Mouse (Mus musculus) limb, embryonic 11.5 days (tissue): ENCODE measurements around the gene Ndufa12. TPM values are rescaled to one million over a fixed set of nuclear protein-coding genes. Genes with fewer than 3 reads are reported as not detected.

Experiments used
- ATAC-seq: fragments of 200-750 bp; cut with Nextera tagmentation; 2 replicates; pipeline ENCODE4 v1.8.0; 2017; ENCODE audit warnings: low read depth; ENCODE audit not compliant: insufficient number of reproducible peaks, low FRiP score, low TSS enrichment
- DNase-seq: peaks from one replicate; pipeline ENCODE4 v3.0.0-alpha.2; 2015; ENCODE audit warnings: low spot score
- H3K27ac ChIP-seq: fragments of 300-500 bp; sonication (generic); replicated peaks from 2 replicates; pipeline ENCODE4 v1.5.1; 2014; ENCODE audit warnings: low read depth, mild to moderate bottlenecking, low read length
- H3K27me3 ChIP-seq: fragments of 300-500 bp; sonication (generic); 2 replicates; pipeline ENCODE4 v1.6.1; 2014; ENCODE audit warnings: mild to moderate bottlenecking, low read length, mixed read lengths; ENCODE audit not compliant: control insufficient read depth, insufficient read depth
- H3K36me3 ChIP-seq: fragments of 300-500 bp; sonication (generic); 2 replicates; pipeline ENCODE4 v1.6.1; 2014; ENCODE audit warnings: mild to moderate bottlenecking, low read length, moderate library complexity, mixed read lengths; ENCODE audit not compliant: control insufficient read depth, insufficient read depth
- H3K4me1 ChIP-seq: fragments of 300-500 bp; sonication (generic); 2 replicates; pipeline ENCODE4 v1.6.1; 2014; ENCODE audit warnings: low read length, mixed read lengths; ENCODE audit not compliant: control insufficient read depth, insufficient read depth
- H3K4me2 ChIP-seq: fragments of 300-500 bp; sonication (generic); 2 replicates; pipeline ENCODE4 v1.6.1; 2014; ENCODE audit warnings: low read depth, mild to moderate bottlenecking, moderate library complexity; ENCODE audit not compliant: severe bottlenecking
- H3K4me3 ChIP-seq: fragments of 300-500 bp; sonication (generic); 2 replicates; pipeline ENCODE4 v1.5.1; 2014; ENCODE audit warnings: low read depth, low read length
- H3K9ac ChIP-seq: fragments of 300-500 bp; sonication (generic); 2 replicates; pipeline ENCODE4 v1.6.1; 2014; ENCODE audit warnings: mild to moderate bottlenecking, low read length
- H3K9me3 ChIP-seq: fragments of 300-500 bp; sonication (generic); 2 replicates; pipeline ENCODE4 v1.6.1; 2016; ENCODE audit warnings: low read length; ENCODE audit not compliant: control insufficient read depth
- WGBS: fragments of 180-500 bp; shearing (Covaris S2); extraction: QIAGEN DNeasy Blood & Tissue Kit; methylation state at CpG from one replicate; pipeline ENCODE4 v1.1.7; 2014; 5-methylcytosine and 5-hydroxymethylcytosine counted together
- polyA plus RNA-seq: library from polyadenylated mRNA; unstranded; fragments of >200 nt; fragmentation: Nextera tagmentation; extraction: Ambion mirVana; gene quantifications from 2 replicates; pipeline ENCODE4 v1.2.1, GENCODE M21; 2014

Ndufa12 gene
- polyA plus RNA-seq, 1 experiment from 2014 or later, result 495 TPM

DNA sequence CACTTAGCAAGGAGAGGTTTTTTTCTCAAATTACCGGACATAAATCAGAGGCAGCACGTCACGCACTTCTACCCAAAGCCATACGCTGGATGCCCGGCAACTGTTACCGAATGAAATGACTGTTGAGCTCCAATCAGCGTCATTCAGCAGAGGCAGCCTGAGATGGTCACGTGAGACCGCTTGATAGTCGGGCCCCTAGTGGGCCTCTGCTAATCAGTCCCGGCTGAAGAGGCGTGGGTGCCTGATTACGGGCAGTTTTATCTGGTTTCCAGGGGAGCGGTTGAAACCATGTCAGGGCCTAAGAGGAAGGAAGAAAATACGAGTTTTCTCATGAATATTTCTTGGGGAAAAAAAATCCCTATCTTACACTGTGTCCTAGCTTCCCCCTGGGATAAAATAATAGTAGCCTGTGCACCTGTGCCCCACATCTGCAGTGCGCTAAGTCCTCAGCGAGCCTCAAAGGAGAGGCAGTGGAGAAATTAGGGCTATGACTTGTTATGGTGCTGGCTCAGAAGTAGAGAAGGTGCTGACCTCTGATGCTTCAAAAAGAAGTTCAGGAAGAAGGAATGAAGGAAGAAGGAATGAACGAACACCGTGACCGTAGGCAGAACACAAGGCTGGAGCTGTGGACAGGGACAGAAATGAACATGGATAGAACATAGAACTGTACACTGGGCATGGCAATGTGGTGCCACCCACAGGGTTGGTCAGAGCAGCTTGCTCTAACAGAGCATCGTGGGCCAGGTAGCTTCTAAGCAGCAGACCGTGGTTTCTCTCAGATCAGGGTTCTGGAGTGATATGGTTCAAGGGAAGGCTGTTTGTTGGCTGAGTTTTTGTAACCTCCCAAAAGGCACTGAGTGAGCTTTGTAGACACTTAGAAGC is 51.3 kb downstream of the Ndufa12 start:
- DNase-seq (peak; percentile 45), ATAC-seq (no peak)
- H3K36me3 ChIP-seq, result no peaks in the 10 kb centered on the region
- WGBS, result 41% methylated on average over 22 of the region's 22 CpGs
- H3K4me2 ChIP-seq, result no peak overlapping the region
- no peaks in the 10 kb centered on the region for H3K4me1 ChIP-seq
- H3K4me3 ChIP-seq, result no peak overlapping the region
- no peaks in the 10 kb centered on the region for H3K9me3 ChIP-seq
- no peak overlapping the region for H3K27ac ChIP-seq
- H3K9ac ChIP-seq, result no peak overlapping the region
- no peaks in the 10 kb centered on the region for H3K27me3 ChIP-seq

DNA sequence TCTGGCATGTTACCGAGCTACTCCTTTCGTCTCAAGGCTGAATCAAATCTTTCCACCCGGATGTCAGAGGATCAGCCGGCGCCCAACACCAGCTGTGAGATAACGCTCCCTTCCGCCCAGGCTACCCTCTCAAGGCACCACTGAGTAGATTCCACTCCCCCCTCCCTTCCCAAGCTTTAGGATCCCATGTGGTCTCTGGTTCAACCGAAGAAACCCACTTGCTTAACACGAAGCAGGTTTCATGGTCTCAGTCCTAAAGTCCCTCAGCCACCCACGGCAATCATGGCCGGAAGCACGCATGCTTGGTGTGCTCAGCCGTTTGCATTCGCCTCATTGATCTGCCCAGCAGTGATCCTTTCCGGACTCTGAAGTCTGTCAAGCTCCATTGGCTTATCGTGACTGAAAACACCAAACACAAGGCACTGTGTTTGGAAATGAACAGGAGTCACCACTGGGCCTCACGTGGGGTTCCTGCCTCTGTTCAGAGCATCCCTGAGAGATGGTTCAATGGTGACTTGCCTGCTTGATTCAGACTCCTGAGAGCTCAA is 54.8 kb downstream of the Ndufa12 start:
- no peak for DNase-seq
- no peak overlapping the region for H3K27ac ChIP-seq
- no peak for ATAC-seq
- H3K4me2 ChIP-seq, result no peak overlapping the region
- no peaks in the 10 kb centered on the region for H3K4me1 ChIP-seq
- no peaks in the 10 kb centered on the region for H3K36me3 ChIP-seq
- H3K9me3 ChIP-seq, result no peaks in the 10 kb centered on the region
- no peak overlapping the region for H3K9ac ChIP-seq
- WGBS, result 73% methylated on average over 17 of the region's 17 CpGs
- H3K27me3 ChIP-seq, result no peaks in the 10 kb centered on the region
- H3K4me3 ChIP-seq, result no peak overlapping the region

DNA sequence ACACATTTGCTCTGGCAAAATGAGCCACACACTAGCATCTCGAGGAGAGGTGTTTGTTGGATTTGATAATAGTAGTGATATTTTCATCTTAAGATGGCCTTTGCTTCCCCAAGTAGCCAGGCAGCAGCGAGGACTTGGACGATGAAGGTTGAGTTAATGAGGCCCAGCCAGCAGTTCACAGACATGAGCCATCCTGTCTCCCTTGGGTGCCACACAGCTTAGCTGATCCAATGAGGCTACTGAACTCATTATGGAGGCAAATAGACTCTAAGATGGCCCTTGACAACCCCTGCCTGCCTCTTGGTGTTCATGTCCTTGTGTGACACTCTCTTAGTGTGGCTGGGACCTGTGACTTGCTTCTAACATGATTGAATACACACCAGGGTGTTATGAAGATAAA is 56.2 kb downstream of the Ndufa12 start:
- Histone ChIP-seq H3K9me3 (no peaks in the 10 kb centered on the region), H3K4me1 (no peaks in the 10 kb centered on the region), H3K9ac (no peak overlapping the region), H3K27ac (no peak overlapping the region), H3K36me3 (no peaks in the 10 kb centered on the region), H3K4me2 (no peak overlapping the region), H3K4me3 (no peak overlapping the region), H3K27me3 (no peaks in the 10 kb centered on the region)
- no peak for ATAC-seq
- 67% methylated on average over 3 of the region's 3 CpGs for WGBS
- DNase-seq, result no peak

DNA sequence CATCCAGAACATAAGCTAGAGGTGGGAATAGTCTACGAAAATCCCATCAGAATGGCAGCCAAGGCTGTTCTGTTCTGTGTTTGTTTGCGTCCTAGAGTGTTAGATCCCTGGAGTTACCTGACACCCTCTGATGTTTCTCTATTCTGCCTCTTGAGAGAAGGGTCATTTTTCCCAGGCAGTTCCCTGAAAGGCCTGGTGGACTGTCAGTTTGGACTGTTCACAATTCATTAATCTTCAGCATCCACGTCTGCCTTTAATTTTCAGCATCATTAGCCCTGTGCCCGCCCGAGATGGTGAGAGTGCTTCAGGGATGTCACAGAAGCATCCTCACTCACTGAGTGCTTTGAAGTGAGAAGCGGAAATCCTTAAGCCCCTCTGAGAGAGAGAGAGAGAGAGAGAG is 57.2 kb downstream of the Ndufa12 start:
- Histone ChIP-seq H3K9me3 (no peaks in the 10 kb centered on the region), H3K4me3 (no peak overlapping the region), H3K36me3 (no peaks in the 10 kb centered on the region), H3K9ac (no peak overlapping the region), H3K27me3 (no peaks in the 10 kb centered on the region), H3K27ac (no peak overlapping the region), H3K4me2 (no peak overlapping the region), H3K4me1 (no peaks in the 10 kb centered on the region)
- DNase-seq (no peak), ATAC-seq (no peak)
- WGBS, result 15% methylated on average over 6 of the region's 6 CpGs

DNA sequence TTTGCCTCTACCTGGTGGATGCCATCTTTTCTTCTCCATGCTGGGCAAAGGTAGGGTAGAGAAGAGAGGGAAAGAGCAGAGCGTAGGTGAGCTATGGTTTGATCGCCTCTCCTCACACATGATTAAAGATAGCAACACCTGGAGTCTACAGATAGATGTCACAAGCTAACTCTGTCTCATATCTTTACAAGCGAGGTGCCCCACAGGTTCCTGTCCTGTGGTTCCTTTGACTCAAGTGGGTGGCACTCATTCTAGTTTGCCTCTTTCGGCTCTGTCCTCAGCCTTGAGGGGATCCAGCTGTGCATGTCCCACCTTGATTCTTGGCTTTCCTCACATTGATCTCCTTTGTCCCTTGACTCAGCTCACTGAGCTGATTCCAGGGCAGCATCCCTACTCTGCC is 58.0 kb downstream of the Ndufa12 start:
- Histone ChIP-seq H3K27me3 (no peaks in the 10 kb centered on the region), H3K9me3 (no peaks in the 10 kb centered on the region), H3K36me3 (no peaks in the 10 kb centered on the region), H3K4me2 (no peak overlapping the region), H3K4me1 (no peaks in the 10 kb centered on the region), H3K4me3 (no peak overlapping the region), H3K27ac (no peak overlapping the region), H3K9ac (no peak overlapping the region)
- no peak for DNase-seq
- ATAC-seq, result no peak
- WGBS, result 92% methylated on average over 4 of the region's 4 CpGs

DNA sequence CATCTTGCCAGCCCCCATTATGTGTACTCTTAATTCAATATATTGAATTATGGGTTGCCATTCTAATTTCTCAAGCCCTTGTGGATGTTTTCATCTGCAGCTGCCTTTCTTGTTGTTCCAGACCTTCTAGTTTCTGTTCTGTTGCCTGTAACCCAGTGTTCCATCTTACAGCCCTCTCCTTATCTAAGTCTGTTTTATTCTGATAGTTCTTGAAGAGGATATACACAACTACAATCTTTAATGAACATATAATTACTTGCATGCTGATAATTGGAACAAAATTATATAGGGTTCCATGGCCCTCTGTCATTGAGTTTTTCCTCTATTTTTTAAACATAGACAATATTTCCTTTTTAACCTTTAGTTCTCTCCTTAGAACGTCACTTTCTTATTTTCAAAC is 62.0 kb downstream of the Ndufa12 start:
- Histone ChIP-seq H3K4me3 (no peak overlapping the region), H3K36me3 (no peaks in the 10 kb centered on the region), H3K4me1 (no peaks in the 10 kb centered on the region), H3K27ac (no peak overlapping the region), H3K9me3 (no peaks in the 10 kb centered on the region), H3K4me2 (no peak overlapping the region), H3K9ac (no peak overlapping the region), H3K27me3 (no peaks in the 10 kb centered on the region)
- 68% methylated on average over 1 of the region's 1 CpGs for WGBS
- no peak for ATAC-seq
- DNase-seq, result no peak

DNA sequence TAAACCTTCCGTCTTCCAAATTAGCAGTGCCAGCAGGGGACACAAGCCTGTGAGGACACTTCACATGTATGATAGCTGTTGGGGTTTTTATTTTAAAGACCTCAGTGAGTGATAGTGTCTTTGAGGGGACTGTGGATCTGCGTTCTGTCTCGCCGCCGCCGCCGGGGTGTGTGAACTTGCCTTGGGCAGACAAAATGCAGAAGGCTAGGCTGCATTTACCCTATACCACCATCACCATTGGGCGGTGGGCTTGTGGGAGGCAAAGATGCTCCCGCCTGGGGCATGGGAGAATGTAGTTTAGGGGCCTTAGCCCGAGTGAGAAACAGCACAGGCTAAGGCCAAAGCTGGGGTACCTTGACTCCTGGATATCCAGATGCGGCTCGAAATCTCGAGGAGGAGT is 64.1 kb downstream of the Ndufa12 start:
- no peak for ATAC-seq
- DNase-seq, result no peak
- 89% methylated on average over 13 of the region's 13 CpGs for WGBS

DNA sequence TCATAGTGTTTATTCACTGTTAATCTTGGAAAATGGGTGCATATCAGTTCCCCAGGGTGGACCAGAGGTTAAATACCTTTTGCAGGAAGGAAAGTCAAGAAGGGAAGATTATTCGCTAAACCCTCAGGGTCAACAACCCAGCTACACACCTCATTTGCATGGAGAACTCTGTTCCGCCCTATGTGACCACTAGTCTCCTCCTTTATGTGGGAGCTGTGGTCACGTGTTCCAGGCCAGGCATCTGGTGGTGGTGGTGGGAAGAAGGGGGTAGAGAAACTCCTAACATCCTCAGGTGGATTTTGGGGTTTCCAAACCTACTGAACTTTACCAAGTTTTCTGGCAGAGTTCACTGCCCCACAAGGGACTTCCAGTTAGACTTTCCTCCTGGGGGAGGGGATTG is 64.7 kb downstream of the Ndufa12 start:
- Histone ChIP-seq H3K27ac (no peak overlapping the region), H3K9ac (no peak overlapping the region), H3K9me3 (no peaks in the 10 kb centered on the region), H3K4me2 (no peak overlapping the region), H3K36me3 (no peaks in the 10 kb centered on the region), H3K4me3 (no peak overlapping the region), H3K4me1 (no peaks in the 10 kb centered on the region), H3K27me3 (no peaks in the 10 kb centered on the region)
- 74% methylated on average over 3 of the region's 3 CpGs for WGBS
- ATAC-seq (no peak), DNase-seq (no peak)

More for the DNA sequence above, 64.1 kb downstream of the Ndufa12 start:
- H3K27me3 ChIP-seq, result no peaks in the 10 kb centered on the region
- no peak overlapping the region for H3K27ac ChIP-seq
- H3K9me3 ChIP-seq, result no peaks in the 10 kb centered on the region
- no peak overlapping the region for H3K9ac ChIP-seq
- H3K4me2 ChIP-seq, result no peak overlapping the region
- no peaks in the 10 kb centered on the region for H3K4me1 ChIP-seq
- no peak overlapping the region for H3K4me3 ChIP-seq
- H3K36me3 ChIP-seq, result no peaks in the 10 kb centered on the region
